Mouse (Mus musculus): ENCODE results near the gene Gm11032.

DNA sequence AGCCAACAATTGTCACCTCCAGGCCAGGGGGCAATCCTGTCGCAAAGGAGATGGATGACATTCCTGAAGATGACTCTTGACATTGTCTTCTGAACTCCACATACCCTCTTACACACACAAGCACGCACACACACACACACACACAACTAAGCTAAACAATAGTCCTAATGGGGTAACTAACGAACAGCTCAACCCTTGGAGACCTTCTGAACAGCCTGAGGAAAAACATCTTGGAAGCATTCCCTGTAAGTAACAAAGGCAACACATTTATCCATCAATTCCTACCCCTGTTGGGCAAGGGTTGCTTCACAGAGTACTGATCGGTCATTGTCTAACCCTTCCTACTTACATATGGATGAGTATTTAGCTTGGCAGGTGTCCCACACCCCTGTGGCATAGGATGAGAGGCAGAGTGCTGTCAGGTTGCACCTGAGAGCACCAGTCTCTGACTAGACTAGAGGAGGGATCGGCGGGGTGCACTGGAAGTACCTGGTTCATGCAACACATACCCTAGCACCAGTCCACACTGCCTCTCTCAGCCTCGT lies 2.6 kb downstream of the Gm11032 start:
- TF ChIP-seq CTCF (IDR thresholded peaks at IDR 0.05; ENCODE audit: low read depth, low read length) (no peak), POLR2A (IDR thresholded peaks at IDR 0.05; ENCODE audit: insufficient read depth, low read length) (no peak)
